Mouse (Mus musculus): Measurements from ENCODE around the gene Map3k20.

Map3k20 gene

GRCm38 (mm10) chr2:72285256-72285887 lies at the start of gene Map3k20:
Map3k20 (plus strand) TSS chr2:72285637.
- peak; percentile 89 for DNase-seq (ENCODE audit: low read depth, low spot score)

DNA sequence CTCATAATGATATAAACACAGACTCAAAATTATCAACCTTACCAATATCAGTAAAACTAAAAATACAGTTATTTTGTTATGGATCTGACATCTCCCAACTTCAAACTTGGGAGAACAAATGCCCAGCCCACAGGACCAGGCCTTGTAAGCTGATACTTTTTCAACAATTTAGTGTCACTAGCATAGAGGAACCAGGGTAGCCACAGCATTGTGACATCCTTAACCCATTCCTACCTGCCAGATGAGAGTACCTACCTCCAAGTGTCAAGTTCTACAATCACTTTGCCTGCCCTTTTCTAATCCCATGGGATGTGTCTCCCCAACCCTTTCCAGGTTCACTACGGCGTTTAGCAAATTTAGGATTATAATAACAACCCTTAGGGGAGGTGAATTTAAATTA lies 47.0 kb upstream of the Map3k20 start:
- no peak for DNase-seq (ENCODE audit: low read depth, low spot score)

DNA sequence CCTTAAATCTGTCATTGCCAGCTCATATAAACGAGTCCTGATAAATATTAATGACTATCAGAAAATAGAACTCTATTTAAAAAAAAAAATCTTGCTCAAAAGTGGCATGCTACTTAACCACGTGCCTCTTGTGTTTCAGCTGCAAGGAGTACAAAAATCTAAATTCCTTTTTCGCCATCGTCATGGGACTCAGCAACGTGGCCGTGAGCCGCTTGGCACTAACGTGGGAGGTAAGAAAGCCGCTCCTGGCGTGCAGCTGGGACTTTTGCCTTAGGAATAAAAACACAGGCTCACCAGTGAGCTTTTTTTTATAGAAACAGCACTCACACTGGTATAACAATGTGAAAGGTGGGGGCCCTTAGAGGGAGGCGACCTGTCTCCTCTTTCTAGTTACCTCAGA lies 46.5 kb upstream of the Map3k20 start:
- peak; percentile 58 for DNase-seq (ENCODE audit: low read depth, low spot score)

DNA sequence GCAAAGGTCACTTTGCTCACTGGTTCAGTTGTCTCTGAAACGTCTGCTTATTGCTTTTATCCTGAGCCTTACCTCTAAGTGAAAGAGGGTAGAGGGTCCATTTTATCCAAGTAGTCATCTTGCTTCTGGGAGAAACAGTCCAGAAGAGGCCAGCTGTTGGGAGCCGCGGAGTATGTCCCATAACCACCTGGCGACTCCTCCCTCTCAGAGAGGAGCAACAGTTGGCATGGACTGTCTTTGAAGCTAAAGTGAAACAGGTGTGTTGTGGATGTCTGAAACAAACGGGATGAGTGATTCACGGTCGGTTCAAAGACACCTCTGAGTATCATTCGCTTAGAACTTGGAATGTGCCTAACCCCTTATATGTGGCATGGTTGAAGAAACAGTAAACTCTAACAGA lies 46.0 kb upstream of the Map3k20 start:
- no peak for DNase-seq (ENCODE audit: low read depth, low spot score)

DNA sequence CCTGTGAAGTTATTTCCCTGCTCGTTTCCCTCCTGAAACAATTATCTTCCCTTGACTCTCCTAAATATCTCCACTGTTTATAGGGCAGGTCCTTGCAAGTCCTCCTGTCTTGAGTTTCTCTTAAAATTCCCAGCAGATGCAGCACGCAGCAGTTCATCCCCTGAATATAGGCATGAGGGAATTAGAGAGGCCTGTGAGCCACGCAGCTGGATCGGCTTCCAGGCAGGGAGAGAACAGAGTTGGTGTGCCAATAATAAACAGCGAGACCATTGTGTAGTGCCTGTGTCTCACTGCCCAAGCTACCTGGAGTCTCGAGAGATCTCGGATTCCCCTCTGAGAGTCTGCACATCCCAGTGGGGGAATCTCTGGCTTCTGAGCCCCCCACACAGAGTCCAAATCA lies 45.4 kb upstream of the Map3k20 start:
- DNase-seq (ENCODE audit: low read depth, low spot score), result no peak

DNA sequence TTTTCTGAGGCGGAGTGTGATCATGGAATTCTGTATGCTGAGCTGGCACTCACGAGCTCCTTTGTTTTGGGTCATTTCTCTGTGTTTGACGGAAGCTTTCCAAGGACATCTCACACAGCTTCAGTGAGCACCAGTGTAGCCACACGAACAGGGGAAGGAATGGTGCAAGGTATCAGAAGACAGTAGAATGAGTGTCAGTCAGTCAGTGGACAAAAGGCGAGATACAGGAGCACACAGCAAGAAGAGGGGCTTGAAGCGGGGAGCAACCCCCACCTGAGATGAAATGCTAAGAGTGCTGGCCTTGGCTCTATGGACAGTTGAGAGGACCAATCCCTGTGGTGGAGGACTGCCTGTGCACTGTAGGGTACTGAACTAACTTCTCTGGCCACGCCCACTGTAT lies 44.7 kb upstream of the Map3k20 start:
- DNase-seq (ENCODE audit: low read depth, low spot score), result no peak

GRCm38 (mm10) chr2:72241714-72242472 lies 43.5 kb upstream of the Map3k20 start:
- DNase-seq (ENCODE audit: low read depth, low spot score), result no peak

- DNase-seq (ENCODE audit: low read depth, low spot score), result no peak
Observed at GRCm38 (mm10) chr2:72242910-72243675, 42.3 kb upstream of the Map3k20 start.

GRCm38 (mm10) chr2:72245631-72246030 lies 39.8 kb upstream of the Map3k20 start:
- DNase-seq (ENCODE audit: low read depth, low spot score), result no peak

DNA sequence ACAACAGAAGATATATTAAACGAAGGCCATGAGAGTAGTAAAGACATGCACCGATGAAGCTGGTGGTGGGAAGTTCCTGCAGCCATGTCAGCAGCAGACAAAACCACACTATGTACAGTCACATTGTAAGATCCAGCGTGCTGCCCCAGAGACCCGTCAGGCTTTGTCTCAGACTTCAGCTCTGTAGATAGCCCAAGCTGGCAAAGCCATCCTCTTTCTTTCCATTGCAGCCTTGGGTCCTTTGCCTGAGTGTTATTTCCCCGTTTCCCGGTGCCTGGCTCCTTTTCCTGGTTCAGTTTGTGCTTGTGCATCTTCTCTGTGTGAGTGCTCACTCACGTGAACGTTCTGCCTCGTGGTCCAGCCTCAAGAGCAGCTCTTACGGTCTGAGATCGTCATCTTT lies 39.1 kb upstream of the Map3k20 start:
- DNase-seq (ENCODE audit: low read depth, low spot score), result no peak

DNA sequence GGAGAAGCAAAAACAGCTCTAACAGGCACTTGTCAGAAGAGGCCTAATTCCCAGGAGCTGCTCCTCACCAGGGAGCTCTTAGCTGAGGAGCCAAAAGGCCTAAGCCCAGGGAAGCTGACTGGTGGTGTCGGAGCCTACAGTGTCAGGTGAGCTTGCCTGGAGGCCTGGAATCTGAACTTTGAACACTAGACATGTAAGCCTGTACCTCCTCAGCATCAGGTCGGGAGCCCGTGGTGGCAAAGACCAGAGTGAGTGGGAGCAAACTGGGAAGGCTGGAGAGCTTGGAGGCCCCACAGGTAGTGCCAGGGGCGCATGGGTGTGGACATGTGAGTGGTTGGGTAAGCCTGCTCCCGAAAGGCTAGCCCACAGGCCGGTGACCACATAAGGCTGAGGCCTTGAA lies 37.6 kb upstream of the Map3k20 start:
- DNase-seq (ENCODE audit: low read depth, low spot score), result no peak

DNA sequence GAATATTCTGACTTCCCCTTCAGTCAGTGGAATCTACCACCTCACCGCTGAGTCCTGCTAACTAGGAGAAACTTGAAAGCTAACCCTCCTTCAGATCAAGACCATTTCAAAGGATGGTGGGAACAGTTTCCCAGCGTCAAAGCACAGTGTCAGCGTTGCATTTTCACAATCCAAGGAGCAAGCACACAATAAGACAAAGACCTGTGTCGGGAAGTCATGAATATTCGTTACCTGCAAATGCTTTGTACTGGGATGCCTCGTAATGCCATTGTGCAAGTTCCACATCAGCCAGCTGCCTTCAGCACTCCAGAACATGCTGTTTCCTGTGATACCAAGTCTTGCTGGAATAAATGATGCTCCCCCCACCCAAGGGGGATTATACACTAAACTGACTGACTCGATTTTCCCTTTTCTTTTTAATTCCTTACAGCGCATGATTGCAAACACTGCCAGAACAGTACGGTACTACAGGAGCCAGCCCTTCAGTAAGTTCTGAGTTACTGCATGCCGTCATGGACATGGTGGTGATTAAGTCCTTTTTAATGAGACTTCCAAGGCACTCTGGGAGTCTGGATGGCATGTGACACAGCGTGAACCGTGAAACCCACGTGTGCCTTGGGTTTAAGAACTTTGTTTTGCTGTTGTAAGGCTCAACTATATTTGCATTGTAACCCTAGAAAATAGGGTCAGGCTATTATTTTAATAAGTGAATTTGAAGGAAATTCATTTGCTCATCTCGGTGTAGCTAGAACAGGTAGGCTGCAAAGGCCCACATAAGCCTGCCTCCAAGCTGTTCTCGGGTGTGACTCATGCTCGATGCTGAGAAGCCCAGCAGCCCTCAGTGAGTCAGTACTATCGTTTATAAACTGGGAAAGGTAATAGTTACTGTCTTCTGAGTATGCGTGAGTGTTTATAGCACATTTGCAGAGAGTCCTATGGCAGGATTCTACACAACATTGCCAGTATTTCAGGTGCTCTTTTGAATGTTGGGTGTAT lies 32.6 kb upstream of the Map3k20 start:
- no peak for DNase-seq (ENCODE audit: low read depth, low spot score)

DNA sequence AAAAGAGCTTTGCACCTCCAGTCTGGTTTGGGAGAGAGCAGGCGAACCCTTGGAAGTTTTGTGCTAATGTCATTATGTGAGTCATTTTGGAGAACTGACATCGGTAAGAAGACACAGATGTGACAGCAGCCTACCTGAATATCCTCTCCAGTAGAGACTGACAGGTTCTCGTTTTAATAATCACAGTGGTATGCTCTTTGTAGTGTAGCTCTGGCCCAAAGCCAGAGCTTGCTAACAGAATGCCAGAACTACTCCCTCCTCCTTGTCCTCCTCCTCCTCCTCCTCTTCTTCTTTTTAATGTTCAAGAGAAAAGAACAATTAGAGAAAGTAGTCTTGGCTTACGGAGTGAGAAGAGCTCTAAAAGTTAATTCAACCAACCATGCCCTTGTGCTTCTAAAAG lies 31.6 kb upstream of the Map3k20 start:
- DNase-seq (ENCODE audit: low read depth, low spot score), result no peak

- no peak for DNase-seq (ENCODE audit: low read depth, low spot score)
Observed at GRCm38 (mm10) chr2:72254813-72255582, 30.4 kb upstream of the Map3k20 start.

DNA sequence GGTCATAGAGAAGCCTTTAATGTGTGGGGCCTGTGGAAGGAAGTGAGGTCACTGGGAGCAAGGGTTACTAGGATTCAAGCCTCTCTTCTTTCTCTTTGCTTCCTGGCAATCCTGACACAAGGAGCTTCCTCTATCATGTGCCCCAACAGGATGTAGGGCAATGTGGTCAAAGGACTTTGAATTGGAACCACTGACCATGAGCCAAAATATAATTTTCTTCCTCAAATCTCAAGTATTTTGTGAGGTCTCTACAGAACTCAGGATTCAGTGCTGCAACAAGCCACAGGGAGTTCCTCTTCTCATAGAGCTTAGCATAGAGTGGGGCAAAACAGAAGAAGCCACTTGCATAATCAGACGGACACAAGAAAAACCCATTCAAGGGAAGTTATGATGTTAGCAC lies 24.7 kb upstream of the Map3k20 start:
- no peak for DNase-seq (ENCODE audit: low read depth, low spot score)

- DNase-seq (ENCODE audit: low read depth, low spot score), result no peak
Observed at GRCm38 (mm10) chr2:72262814-72263480, 22.5 kb upstream of the Map3k20 start.

DNA sequence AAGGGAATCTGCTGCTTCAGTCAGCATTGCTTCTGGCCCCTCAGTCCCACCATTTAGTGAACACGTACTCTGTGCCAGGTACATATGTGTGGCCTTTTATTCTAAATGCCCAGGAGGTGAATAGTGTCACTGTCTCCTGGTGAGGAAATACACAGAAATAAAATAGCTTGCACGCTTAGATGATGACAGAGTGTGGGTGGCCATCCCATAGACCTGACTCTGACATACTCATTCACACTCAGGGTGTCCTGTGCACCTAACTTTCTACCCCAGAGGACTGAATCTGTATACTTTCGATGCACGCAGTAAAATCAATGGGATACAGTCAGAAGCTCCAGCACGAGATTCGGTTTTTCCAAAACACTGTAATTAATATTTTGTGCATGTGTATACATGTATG lies 18.0 kb upstream of the Map3k20 start:
- DNase-seq (ENCODE audit: low read depth, low spot score), result no peak

GRCm38 (mm10) chr2:72269651-72270341 lies 15.6 kb upstream of the Map3k20 start:
- DNase-seq (ENCODE audit: low read depth, low spot score), result peak; percentile 28

DNA sequence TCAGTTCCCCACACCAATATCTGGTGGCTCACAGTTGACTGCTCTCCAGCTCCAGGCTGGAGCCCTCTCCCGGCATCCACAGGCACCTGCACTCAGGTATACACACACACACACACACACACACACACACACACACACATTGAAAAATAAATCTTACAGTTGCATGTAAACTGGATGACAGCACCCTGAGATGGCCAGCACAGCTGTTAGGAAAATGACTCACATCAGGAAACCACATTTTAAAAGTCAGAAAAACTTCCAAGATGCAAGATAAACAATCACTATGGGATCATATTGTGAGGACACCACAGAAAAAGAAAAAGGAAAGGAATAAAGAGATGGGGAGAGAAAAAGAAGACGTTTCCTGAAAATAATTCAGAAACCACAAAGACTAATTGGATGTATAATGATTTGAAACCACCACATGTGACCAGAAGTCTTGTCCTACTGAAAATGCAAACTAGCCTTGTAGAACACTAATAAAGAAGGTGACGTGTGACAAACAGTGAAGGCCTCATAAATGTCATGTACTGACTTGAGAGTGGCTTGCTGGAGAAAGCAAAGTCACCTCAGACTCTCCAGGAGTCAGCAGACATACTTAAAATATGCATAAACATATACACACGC lies 7.1 kb upstream of the Map3k20 start:
- no peak for DNase-seq (ENCODE audit: low read depth, low spot score)

Measured in A20 (cell line).